Mouse (Mus musculus): ENCODE measurements around the gene Il17c. TPM values are rescaled to one million over a fixed set of nuclear protein-coding genes. Genes with fewer than 3 reads are reported as not detected.

The Il17c gene
- polyA plus RNA-seq, 1 experiment from 2014 or later, result not detected

DNA sequence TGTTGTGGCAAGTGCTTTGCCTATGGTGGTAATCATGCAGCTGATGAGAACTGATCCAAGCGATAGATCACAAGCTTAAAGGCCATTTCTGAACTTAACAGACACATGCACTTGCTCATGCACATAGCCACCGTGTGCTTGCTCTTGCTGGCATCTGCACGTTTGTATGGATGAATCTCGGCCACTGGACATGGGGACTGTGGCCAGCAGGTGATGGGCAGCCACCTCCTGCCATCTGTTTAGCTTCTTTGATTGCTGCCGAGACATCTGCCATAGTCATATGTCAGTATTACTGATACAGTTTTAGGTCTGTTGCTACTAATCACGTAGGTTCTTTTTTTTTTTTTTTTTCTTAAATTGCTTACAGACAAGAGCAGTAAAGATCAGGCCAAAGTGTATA is 26.5 kb upstream of the Il17c start:
- Histone ChIP-seq H3K27ac (ENCODE audit: low read depth) (no peak overlapping the region), H3K27me3 (replicated peaks; ENCODE audit: control insufficient read depth, insufficient read depth, low read length) (no peaks in the 10 kb centered on the region), H3K9ac (ENCODE audit: low read length) (no peak overlapping the region), H3K36me3 (ENCODE audit: control insufficient read depth, insufficient read depth, low read length) (peaks cover 88% of the 10 kb centered on the region), H3K9me3 (ENCODE audit: control insufficient read depth, low read length) (no peaks in the 10 kb centered on the region), H3K4me2 (ENCODE audit: low read length) (no peak overlapping the region), H3K4me1 (replicated peaks; ENCODE audit: control insufficient read depth, insufficient read depth, low read length) (no peaks in the 10 kb centered on the region), H3K4me3 (ENCODE audit: low read depth, low read length) (no peak overlapping the region)
- ATAC-seq (replicated peaks; ENCODE audit: low FRiP score, low TSS enrichment, low read depth), result no peak
- DNase-seq (ENCODE audit: low spot score), result no peak
- 89% methylated on average over 6 of the region's 6 CpGs for WGBS

DNA sequence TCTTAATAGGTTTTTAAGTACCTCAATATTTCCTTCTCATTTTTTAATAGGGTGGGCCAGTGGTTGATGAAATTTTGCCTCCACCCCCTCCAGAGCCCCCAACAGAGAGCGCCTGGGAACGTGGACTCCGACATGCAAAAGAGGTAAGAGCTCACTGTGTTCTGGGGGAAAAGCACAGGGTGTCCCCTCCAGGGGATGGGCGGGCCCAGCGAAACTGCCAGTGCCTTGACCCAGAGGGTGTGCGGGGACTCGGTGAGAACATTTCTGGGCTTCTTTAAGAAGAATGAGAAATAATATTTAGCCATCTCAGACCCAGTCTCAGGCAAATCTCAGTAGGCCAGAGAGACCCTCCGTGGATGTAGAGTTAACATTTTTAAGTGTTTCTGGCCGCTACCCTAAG is 23.6 kb upstream of the Il17c start:
- H3K36me3 ChIP-seq (ENCODE audit: control insufficient read depth, insufficient read depth, low read length), result peaks cover 92% of the 10 kb centered on the region
- H3K27ac ChIP-seq (ENCODE audit: low read depth), result no peak overlapping the region
- no peak for DNase-seq (ENCODE audit: low spot score)
- no peak overlapping the region for H3K4me2 ChIP-seq (ENCODE audit: low read length)
- no peak for ATAC-seq (replicated peaks; ENCODE audit: low FRiP score, low TSS enrichment, low read depth)
- no peaks in the 10 kb centered on the region for H3K4me1 ChIP-seq (replicated peaks; ENCODE audit: control insufficient read depth, insufficient read depth, low read length)
- H3K9ac ChIP-seq (ENCODE audit: low read length), result no peak overlapping the region
- no peaks in the 10 kb centered on the region for H3K27me3 ChIP-seq (replicated peaks; ENCODE audit: control insufficient read depth, insufficient read depth, low read length)
- no peak overlapping the region for H3K4me3 ChIP-seq (ENCODE audit: low read depth, low read length)
- WGBS, result 94% methylated on average over 9 of the region's 9 CpGs
- H3K9me3 ChIP-seq (ENCODE audit: control insufficient read depth, low read length), result no peaks in the 10 kb centered on the region

DNA sequence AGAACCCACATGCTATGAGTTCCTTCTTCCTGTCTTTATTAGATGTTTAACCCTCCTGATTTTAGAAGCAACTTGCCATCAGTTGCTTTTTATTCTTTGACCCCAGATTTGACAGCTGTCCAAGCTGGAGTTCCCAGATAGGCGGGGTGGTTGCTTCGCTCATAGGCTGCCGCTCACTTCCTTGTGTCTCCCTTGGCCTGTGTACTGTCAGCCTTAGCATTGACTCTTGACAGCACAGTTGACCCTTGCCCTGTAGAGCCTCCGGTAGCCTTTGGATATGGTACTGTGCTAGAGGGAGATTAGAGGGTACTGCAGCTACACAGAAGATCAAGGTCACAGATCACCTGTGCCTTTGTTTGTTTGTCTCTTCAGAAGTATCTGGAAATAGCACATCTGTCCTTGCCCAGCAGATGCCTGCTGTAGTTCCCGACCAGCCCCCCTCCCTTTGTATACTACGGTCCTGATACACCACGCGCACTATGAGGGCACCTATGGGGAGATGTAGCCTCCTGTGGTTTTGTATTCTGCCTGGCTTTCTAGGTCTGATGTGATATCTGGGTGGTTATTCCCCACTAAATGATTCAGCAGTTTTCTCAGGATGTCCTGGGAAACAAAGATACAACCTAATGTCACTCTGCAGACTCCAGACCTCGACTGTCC is 16.5 kb upstream of the Il17c start:
- no peak for ATAC-seq (replicated peaks; ENCODE audit: low FRiP score, low TSS enrichment, low read depth)
- no peak for DNase-seq (ENCODE audit: low spot score)
- no peak overlapping the region for H3K4me2 ChIP-seq (ENCODE audit: low read length)
- no peak overlapping the region for H3K9ac ChIP-seq (ENCODE audit: low read length)
- H3K4me1 ChIP-seq (replicated peaks; ENCODE audit: control insufficient read depth, insufficient read depth, low read length), result no peaks in the 10 kb centered on the region
- H3K36me3 ChIP-seq (ENCODE audit: control insufficient read depth, insufficient read depth, low read length), result peaks cover 98% of the 10 kb centered on the region
- no peak overlapping the region for H3K27ac ChIP-seq (ENCODE audit: low read depth)
- 83% methylated on average over 9 of the region's 9 CpGs for WGBS
- H3K4me3 ChIP-seq (ENCODE audit: low read depth, low read length), result no peak overlapping the region
- no peaks in the 10 kb centered on the region for H3K27me3 ChIP-seq (replicated peaks; ENCODE audit: control insufficient read depth, insufficient read depth, low read length)
- H3K9me3 ChIP-seq (ENCODE audit: control insufficient read depth, low read length), result no peaks in the 10 kb centered on the region

DNA sequence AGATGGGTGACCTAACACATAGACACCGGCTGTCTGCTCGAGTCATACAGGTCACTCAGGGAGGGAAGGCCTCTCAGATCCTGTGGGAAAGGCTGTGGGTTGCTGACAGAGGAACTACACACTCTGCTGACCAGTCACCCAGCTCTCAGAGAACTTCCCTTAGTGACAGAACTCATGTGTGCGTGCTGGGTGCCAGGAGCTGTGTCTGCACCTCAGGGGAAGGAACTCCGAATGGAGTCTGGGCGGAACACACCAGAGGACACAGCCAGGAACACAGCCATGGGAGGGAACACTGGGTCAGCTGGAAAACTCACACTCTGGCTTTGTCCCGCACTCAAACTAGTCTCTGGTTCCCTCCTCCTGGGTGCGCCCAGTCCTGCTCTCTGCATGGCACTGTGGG is 14.1 kb upstream of the Il17c start:
- no peaks in the 10 kb centered on the region for H3K9me3 ChIP-seq (ENCODE audit: control insufficient read depth, low read length)
- 93% methylated on average over 7 of the region's 7 CpGs for WGBS
- DNase-seq (ENCODE audit: low spot score) (no peak), ATAC-seq (replicated peaks; ENCODE audit: low FRiP score, low TSS enrichment, low read depth) (no peak)
- H3K4me2 ChIP-seq (ENCODE audit: low read length), result no peak overlapping the region
- no peak overlapping the region for H3K27ac ChIP-seq (ENCODE audit: low read depth)
- no peaks in the 10 kb centered on the region for H3K4me1 ChIP-seq (replicated peaks; ENCODE audit: control insufficient read depth, insufficient read depth, low read length)
- peaks cover 98% of the 10 kb centered on the region for H3K36me3 ChIP-seq (ENCODE audit: control insufficient read depth, insufficient read depth, low read length)
- H3K27me3 ChIP-seq (replicated peaks; ENCODE audit: control insufficient read depth, insufficient read depth, low read length), result no peaks in the 10 kb centered on the region
- H3K9ac ChIP-seq (ENCODE audit: low read length), result no peak overlapping the region
- H3K4me3 ChIP-seq (ENCODE audit: low read depth, low read length), result no peak overlapping the region

GRCm38 (mm10) chr8:122414311-122414710 is 7.5 kb upstream of the Il17c start:
- Histone ChIP-seq H3K4me3 (ENCODE audit: low read depth, low read length) (no peak overlapping the region), H3K27me3 (replicated peaks; ENCODE audit: control insufficient read depth, insufficient read depth, low read length) (no peaks in the 10 kb centered on the region)

GRCm38 (mm10) chr8:122415554-122415953 is 6.3 kb upstream of the Il17c start:
- Histone ChIP-seq H3K9me3 (ENCODE audit: control insufficient read depth, low read length) (no peaks in the 10 kb centered on the region), H3K4me2 (ENCODE audit: low read length) (no peak overlapping the region), H3K4me3 (ENCODE audit: low read depth, low read length) (no peak overlapping the region), H3K27me3 (replicated peaks; ENCODE audit: control insufficient read depth, insufficient read depth, low read length) (no peaks in the 10 kb centered on the region), H3K27ac (ENCODE audit: low read depth) (no peak overlapping the region), H3K36me3 (ENCODE audit: control insufficient read depth, insufficient read depth, low read length) (peaks cover 79% of the 10 kb centered on the region), H3K9ac (ENCODE audit: low read length) (no peak overlapping the region), H3K4me1 (replicated peaks; ENCODE audit: control insufficient read depth, insufficient read depth, low read length) (no peaks in the 10 kb centered on the region)
- ATAC-seq (replicated peaks; ENCODE audit: low FRiP score, low TSS enrichment, low read depth), result no peak
- DNase-seq (ENCODE audit: low spot score), result no peak
- 93% methylated on average over 6 of the region's 6 CpGs for WGBS

More at GRCm38 (mm10) chr8:122414311-122414710, 7.5 kb upstream of the Il17c start:
- Histone ChIP-seq H3K4me1 (replicated peaks; ENCODE audit: control insufficient read depth, insufficient read depth, low read length) (no peaks in the 10 kb centered on the region), H3K9ac (ENCODE audit: low read length) (no peak overlapping the region), H3K27ac (ENCODE audit: low read depth) (no peak overlapping the region), H3K4me2 (ENCODE audit: low read length) (no peak overlapping the region), H3K9me3 (ENCODE audit: control insufficient read depth, low read length) (no peaks in the 10 kb centered on the region), H3K36me3 (ENCODE audit: control insufficient read depth, insufficient read depth, low read length) (peaks cover 91% of the 10 kb centered on the region)
- ATAC-seq (replicated peaks; ENCODE audit: low FRiP score, low TSS enrichment, low read depth) (no peak), DNase-seq (ENCODE audit: low spot score) (no peak)
- 79% methylated on average over 9 of the region's 9 CpGs for WGBS

DNA sequence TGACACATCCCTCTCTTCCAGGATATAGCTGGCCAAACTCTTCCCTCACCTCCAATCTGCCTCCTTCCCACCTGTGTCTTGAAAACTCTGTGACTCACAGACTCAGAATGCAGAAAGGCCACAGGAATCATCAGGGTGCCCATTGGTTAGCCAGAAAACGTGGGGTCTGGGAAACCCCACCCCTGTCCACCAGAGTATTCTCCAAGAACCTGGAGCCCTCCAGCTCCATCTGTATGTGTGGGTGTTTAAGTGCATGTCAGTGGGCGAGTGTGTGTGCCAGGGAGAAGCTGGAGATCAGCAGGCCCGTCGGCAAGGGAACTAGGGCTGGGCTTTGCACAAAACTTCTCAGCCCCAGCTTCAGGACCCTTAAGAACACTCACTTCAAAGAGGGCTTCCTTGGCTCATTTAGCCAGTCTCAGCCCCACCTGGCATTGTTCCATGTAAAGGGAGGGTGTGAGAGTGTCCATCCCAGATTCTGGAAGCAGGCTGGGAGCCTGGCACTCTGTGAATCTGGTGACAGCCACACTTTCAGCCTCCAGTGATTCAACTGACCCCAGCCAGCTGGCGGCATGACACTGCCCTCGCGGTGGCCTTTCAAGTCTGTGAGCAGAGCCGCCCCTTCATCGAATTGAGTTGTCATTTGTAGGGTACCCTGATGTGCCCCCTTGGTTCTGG is 1.8 kb upstream of the Il17c start:
- H3K4me1 ChIP-seq (replicated peaks; ENCODE audit: control insufficient read depth, insufficient read depth, low read length), result no peaks in the 10 kb centered on the region
- 76% methylated on average over 9 of the region's 9 CpGs for WGBS
- H3K27ac ChIP-seq (ENCODE audit: low read depth), result no peak overlapping the region
- H3K9me3 ChIP-seq (ENCODE audit: control insufficient read depth, low read length), result no peaks in the 10 kb centered on the region
- no peak overlapping the region for H3K4me2 ChIP-seq (ENCODE audit: low read length)
- ATAC-seq (replicated peaks; ENCODE audit: low FRiP score, low TSS enrichment, low read depth) (no peak), DNase-seq (ENCODE audit: low spot score) (no peak)
- no peaks in the 10 kb centered on the region for H3K27me3 ChIP-seq (replicated peaks; ENCODE audit: control insufficient read depth, insufficient read depth, low read length)
- peaks cover 34% of the 10 kb centered on the region for H3K36me3 ChIP-seq (ENCODE audit: control insufficient read depth, insufficient read depth, low read length)
- no peak overlapping the region for H3K4me3 ChIP-seq (ENCODE audit: low read depth, low read length)
- H3K9ac ChIP-seq (ENCODE audit: low read length), result no peak overlapping the region

- no peak overlapping the region for H3K27ac ChIP-seq (ENCODE audit: low read depth)
- no peak for ATAC-seq (replicated peaks; ENCODE audit: low FRiP score, low TSS enrichment, low read depth)
- no peak for DNase-seq (ENCODE audit: low spot score)
- H3K36me3 ChIP-seq (ENCODE audit: control insufficient read depth, insufficient read depth, low read length), result peaks cover 13% of the 10 kb centered on the region
- H3K9me3 ChIP-seq (ENCODE audit: control insufficient read depth, low read length), result no peaks in the 10 kb centered on the region
- no peak overlapping the region for H3K9ac ChIP-seq (ENCODE audit: low read length)
- no peak overlapping the region for H3K4me2 ChIP-seq (ENCODE audit: low read length)
- 87% methylated on average over 24 of the region's 24 CpGs for WGBS
- no peaks in the 10 kb centered on the region for H3K4me1 ChIP-seq (replicated peaks; ENCODE audit: control insufficient read depth, insufficient read depth, low read length)
- H3K4me3 ChIP-seq (ENCODE audit: low read depth, low read length), result no peak overlapping the region
- H3K27me3 ChIP-seq (replicated peaks; ENCODE audit: control insufficient read depth, insufficient read depth, low read length), result no peaks in the 10 kb centered on the region
Observed at GRCm38 (mm10) chr8:122423217-122423616, 1.4 kb downstream of the Il17c start.

DNA sequence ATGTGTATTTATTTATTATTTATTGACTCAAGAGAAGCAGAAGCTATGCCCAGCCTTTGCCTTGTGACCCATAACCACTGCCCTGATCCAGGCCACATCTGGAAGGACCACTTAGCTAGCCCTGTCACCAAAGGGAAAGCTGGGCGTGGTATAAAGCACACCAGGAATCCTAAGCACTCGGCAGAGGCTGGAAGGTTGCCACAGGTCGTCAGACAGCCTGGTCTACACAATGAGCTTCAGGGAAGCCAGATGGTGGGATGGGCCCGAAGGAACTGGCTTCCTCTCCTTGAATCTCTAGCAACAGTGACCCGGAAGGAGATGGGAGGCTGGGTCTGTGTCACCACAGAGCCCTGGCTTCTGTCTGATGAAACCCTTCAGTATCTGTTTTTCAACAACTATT is 1.8 kb downstream of the Il17c start:
- Histone ChIP-seq H3K27me3 (replicated peaks; ENCODE audit: control insufficient read depth, insufficient read depth, low read length) (no peaks in the 10 kb centered on the region), H3K9me3 (ENCODE audit: control insufficient read depth, low read length) (no peaks in the 10 kb centered on the region), H3K4me1 (replicated peaks; ENCODE audit: control insufficient read depth, insufficient read depth, low read length) (no peaks in the 10 kb centered on the region), H3K36me3 (ENCODE audit: control insufficient read depth, insufficient read depth, low read length) (peaks cover 10% of the 10 kb centered on the region), H3K27ac (ENCODE audit: low read depth) (no peak overlapping the region), H3K9ac (ENCODE audit: low read length) (no peak overlapping the region), H3K4me3 (ENCODE audit: low read depth, low read length) (no peak overlapping the region), H3K4me2 (ENCODE audit: low read length) (no peak overlapping the region)
- no peak for ATAC-seq (replicated peaks; ENCODE audit: low FRiP score, low TSS enrichment, low read depth)
- 39% methylated on average over 5 of the region's 5 CpGs for WGBS
- DNase-seq (ENCODE audit: low spot score), result no peak

Measured in intestine, embryonic 14.5 days (tissue).